Mouse (Mus musculus) forebrain, embryonic 14.5 days (tissue): ENCODE measurements at regions not wholly inside any gene's neighbourhood (a gene's known extent, or its start where the extent isn't known, plus 50 kb on each side); places are given as distances from the start of the nearest gene placed in this dataset.

Source experiments
- ATAC-seq: fragments of 200-750 bp; cut with Nextera tagmentation; 2 replicates; pipeline ENCODE4 v1.8.0; 2017; ENCODE audit warnings: mild to moderate bottlenecking, moderate library complexity
- DNase-seq: peaks from one replicate; pipeline ENCODE4 v3.0.0-alpha.2; 2015; ENCODE audit warnings: low spot score
- H3K27ac ChIP-seq: fragments of 300-500 bp; sonication (generic); 2 replicates; pipeline ENCODE4 v1.5.1; 2014; ENCODE audit warnings: low read depth, mild to moderate bottlenecking, control low read depth, low read length, moderate library complexity
- H3K27me3 ChIP-seq: fragments of 300-500 bp; sonication (generic); replicated peaks from 2 replicates; pipeline ENCODE4 v1.6.1; 2014; ENCODE audit warnings: low read length, control low read depth, mixed read lengths; ENCODE audit not compliant: control insufficient read depth, insufficient read depth
- H3K36me3 ChIP-seq: fragments of 300-500 bp; sonication (generic); 2 replicates; pipeline ENCODE4 v1.6.1; 2014; ENCODE audit warnings: low read length, control low read depth; ENCODE audit not compliant: control insufficient read depth, insufficient read depth
- H3K4me1 ChIP-seq: fragments of 300-500 bp; sonication (generic); 2 replicates; pipeline ENCODE4 v1.6.1; 2014; ENCODE audit warnings: antibody characterized with exemption, low read length, control low read depth; ENCODE audit not compliant: control insufficient read depth, insufficient read depth
- H3K4me2 ChIP-seq: fragments of 300-500 bp; sonication (generic); 2 replicates; pipeline ENCODE4 v1.6.1; 2014; ENCODE audit warnings: mild to moderate bottlenecking, control low read depth, low read length
- H3K4me3 ChIP-seq: fragments of 300-500 bp; sonication (generic); 2 replicates; pipeline ENCODE4 v1.5.1; 2014; ENCODE audit warnings: low read depth, low read length, control low read depth
- H3K9ac ChIP-seq: fragments of 300-500 bp; sonication (generic); 2 replicates; pipeline ENCODE4 v1.6.1; 2014; ENCODE audit warnings: mild to moderate bottlenecking, low read length, control low read depth, moderate library complexity
- H3K9me3 ChIP-seq: fragments of 300-500 bp; sonication (generic); replicated peaks from 2 replicates; pipeline ENCODE4 v1.6.1; 2016; ENCODE audit warnings: low read length, control low read depth, mixed read lengths; ENCODE audit not compliant: control insufficient read depth
- WGBS: fragments of 180-500 bp; shearing (Covaris S2); extraction: QIAGEN DNeasy Blood & Tissue Kit; methylation state at CpG from one replicate; pipeline ENCODE4 v1.1.7; 2014; 5-methylcytosine and 5-hydroxymethylcytosine counted together

GRCm38 (mm10) chr1:143464863-143465262 is 175.6 kb upstream of the B3galt2 start:
- DNase-seq = no peak
- 74% methylated on average over 2 of the region's 2 CpGs for WGBS
- H3K4me2 ChIP-seq = no peak overlapping the region
- no peaks in the 10 kb centered on the region for H3K27me3 ChIP-seq
- no peaks in the 10 kb centered on the region for H3K9me3 ChIP-seq
- H3K4me3 ChIP-seq = no peak overlapping the region
- H3K4me1 ChIP-seq = no peaks in the 10 kb centered on the region
- no peaks in the 10 kb centered on the region for H3K36me3 ChIP-seq
- H3K9ac ChIP-seq = no peak overlapping the region
- ATAC-seq = no peak
- H3K27ac ChIP-seq = no peak overlapping the region

- no peak for ATAC-seq
- no peaks in the 10 kb centered on the region for H3K27me3 ChIP-seq
- H3K9me3 ChIP-seq = no peaks in the 10 kb centered on the region
- whole genome bisulfite sequencing = 91% methylated on average over 3 of the region's 3 CpGs
- no peak overlapping the region for H3K4me3 ChIP-seq
- H3K27ac ChIP-seq = no peak overlapping the region
- H3K9ac ChIP-seq = no peak overlapping the region
- H3K4me2 ChIP-seq = no peak overlapping the region
- no peaks in the 10 kb centered on the region for H3K4me1 ChIP-seq
- no peaks in the 10 kb centered on the region for H3K36me3 ChIP-seq
- DNase-seq = no peak
Observed at GRCm38 (mm10) chr1:143466092-143466491, 174.4 kb upstream of the B3galt2 start.

- H3K9ac ChIP-seq = no peak overlapping the region
- H3K36me3 ChIP-seq = no peaks in the 10 kb centered on the region
- no peak for ATAC-seq
- 94% methylated on average over 2 of the region's 2 CpGs for WGBS
- no peaks in the 10 kb centered on the region for H3K27me3 ChIP-seq
- no peak overlapping the region for H3K4me3 ChIP-seq
- DNase-seq = no peak
- no peak overlapping the region for H3K4me2 ChIP-seq
- H3K27ac ChIP-seq = no peak overlapping the region
- H3K4me1 ChIP-seq = no peaks in the 10 kb centered on the region
- no peaks in the 10 kb centered on the region for H3K9me3 ChIP-seq
Observed at GRCm38 (mm10) chr1:143475329-143475728, 165.1 kb upstream of the B3galt2 start.

GRCm38 (mm10) chr1:143483345-143483744 is 157.1 kb upstream of the B3galt2 start:
- H3K9ac ChIP-seq = no peak overlapping the region
- H3K9me3 ChIP-seq = no peaks in the 10 kb centered on the region
- H3K4me1 ChIP-seq = no peaks in the 10 kb centered on the region
- no peaks in the 10 kb centered on the region for H3K36me3 ChIP-seq
- no peak overlapping the region for H3K4me2 ChIP-seq
- DNase-seq (no peak), ATAC-seq (no peak)
- no peak overlapping the region for H3K27ac ChIP-seq
- no peak overlapping the region for H3K4me3 ChIP-seq
- WGBS = 94% methylated on average over 4 of the region's 4 CpGs
- no peaks in the 10 kb centered on the region for H3K27me3 ChIP-seq

- no peak overlapping the region for H3K27ac ChIP-seq
- 88% methylated on average over 1 of the region's 1 CpGs for WGBS
- H3K4me2 ChIP-seq = no peak overlapping the region
- no peak overlapping the region for H3K4me3 ChIP-seq
- H3K4me1 ChIP-seq = no peaks in the 10 kb centered on the region
- no peak overlapping the region for H3K9ac ChIP-seq
- no peak for DNase-seq
- no peaks in the 10 kb centered on the region for H3K36me3 ChIP-seq
- H3K9me3 ChIP-seq = no peaks in the 10 kb centered on the region
- no peaks in the 10 kb centered on the region for H3K27me3 ChIP-seq
- ATAC-seq = no peak
Observed at GRCm38 (mm10) chr1:143484936-143485335, 155.5 kb upstream of the B3galt2 start.

GRCm38 (mm10) chr1:143497092-143497491 is 143.4 kb upstream of the B3galt2 start:
- H3K27me3 ChIP-seq = no peaks in the 10 kb centered on the region
- 86% methylated on average over 8 of the region's 8 CpGs for WGBS
- DNase-seq = no peak

GRCm38 (mm10) chr1:143503436-143504065 is 136.9 kb upstream of the B3galt2 start:
- no peak overlapping the region for H3K4me2 ChIP-seq
- no peaks in the 10 kb centered on the region for H3K27me3 ChIP-seq
- H3K9ac ChIP-seq = no peak overlapping the region
- 62% methylated on average over 11 of the region's 11 CpGs for WGBS
- no peak for DNase-seq
- no peak for ATAC-seq
- H3K36me3 ChIP-seq = no peaks in the 10 kb centered on the region
- no peaks in the 10 kb centered on the region for H3K4me1 ChIP-seq
- no peak overlapping the region for H3K27ac ChIP-seq
- no peaks in the 10 kb centered on the region for H3K9me3 ChIP-seq
- H3K4me3 ChIP-seq = no peak overlapping the region

More at GRCm38 (mm10) chr1:143497092-143497491, 143.4 kb upstream of the B3galt2 start:
- ATAC-seq = no peak
- Histone ChIP-seq H3K4me1 (no peaks in the 10 kb centered on the region), H3K9me3 (no peaks in the 10 kb centered on the region), H3K9ac (no peak overlapping the region), H3K4me3 (no peak overlapping the region), H3K36me3 (no peaks in the 10 kb centered on the region), H3K4me2 (no peak overlapping the region), H3K27ac (no peak overlapping the region)

- no peak overlapping the region for H3K9ac ChIP-seq
- no peak for DNase-seq
- ATAC-seq = no peak
Observed at GRCm38 (mm10) chr1:143504066-143504440, 136.4 kb upstream of the B3galt2 start.

GRCm38 (mm10) chr1:143505318-143505717 is 135.1 kb upstream of the B3galt2 start:
- DNase-seq (no peak), ATAC-seq (no peak)
- Histone ChIP-seq H3K4me3 (no peak overlapping the region), H3K9ac (no peak overlapping the region), H3K4me1 (no peaks in the 10 kb centered on the region), H3K27me3 (no peaks in the 10 kb centered on the region), H3K9me3 (no peaks in the 10 kb centered on the region), H3K4me2 (no peak overlapping the region), H3K36me3 (no peaks in the 10 kb centered on the region), H3K27ac (no peak overlapping the region)
- WGBS = 90% methylated on average over 1 of the region's 1 CpGs

More at GRCm38 (mm10) chr1:143504066-143504440, 136.4 kb upstream of the B3galt2 start:
- Histone ChIP-seq H3K36me3 (no peaks in the 10 kb centered on the region), H3K9me3 (no peaks in the 10 kb centered on the region), H3K4me1 (no peaks in the 10 kb centered on the region), H3K4me2 (no peak overlapping the region), H3K4me3 (no peak overlapping the region), H3K27ac (no peak overlapping the region), H3K27me3 (no peaks in the 10 kb centered on the region)
- WGBS = 91% methylated on average over 3 of the region's 3 CpGs
